Mouse (Mus musculus): ENCODE results near the gene Olfr957.

Gene Olfr957

DNA sequence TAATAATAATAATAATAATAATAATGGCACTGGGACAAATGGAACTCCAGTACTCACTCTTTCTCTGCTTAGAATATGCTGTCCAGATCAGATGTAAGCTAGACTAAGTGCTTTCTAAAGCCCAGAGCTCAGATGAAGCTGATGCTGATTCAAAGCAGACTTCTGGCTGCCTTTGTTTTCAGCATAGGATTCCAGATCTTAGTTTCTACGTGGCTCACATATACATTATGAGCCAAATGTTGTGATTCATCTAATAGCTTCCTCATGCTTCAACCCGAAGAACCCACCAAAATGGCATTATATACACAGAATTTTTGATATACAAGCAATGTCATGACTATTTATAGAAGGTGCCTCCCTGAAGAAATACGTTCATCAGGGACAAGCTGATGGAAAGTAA lies at the start of gene Olfr957:
Gene Olfr957, minus strand, starts transcription at position 279 of the 400 bp plus-strand sequence.
- DNase-seq = no peak

DNA sequence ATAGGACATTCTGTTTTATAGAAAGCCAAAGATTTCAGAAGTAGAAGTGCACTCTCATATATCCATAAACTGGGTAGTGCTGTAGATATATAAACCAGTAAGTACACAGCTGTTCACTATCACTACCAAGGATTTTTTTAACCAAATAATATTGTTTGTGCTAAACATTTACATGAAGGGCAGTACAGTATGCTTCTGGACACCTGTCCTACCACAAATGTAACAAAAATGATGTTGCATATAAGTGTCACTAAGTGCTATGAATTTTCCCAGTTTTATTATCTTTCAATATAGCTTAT lies 42.7 kb upstream of the Olfr957 start:
- no peak for DNase-seq

DNA sequence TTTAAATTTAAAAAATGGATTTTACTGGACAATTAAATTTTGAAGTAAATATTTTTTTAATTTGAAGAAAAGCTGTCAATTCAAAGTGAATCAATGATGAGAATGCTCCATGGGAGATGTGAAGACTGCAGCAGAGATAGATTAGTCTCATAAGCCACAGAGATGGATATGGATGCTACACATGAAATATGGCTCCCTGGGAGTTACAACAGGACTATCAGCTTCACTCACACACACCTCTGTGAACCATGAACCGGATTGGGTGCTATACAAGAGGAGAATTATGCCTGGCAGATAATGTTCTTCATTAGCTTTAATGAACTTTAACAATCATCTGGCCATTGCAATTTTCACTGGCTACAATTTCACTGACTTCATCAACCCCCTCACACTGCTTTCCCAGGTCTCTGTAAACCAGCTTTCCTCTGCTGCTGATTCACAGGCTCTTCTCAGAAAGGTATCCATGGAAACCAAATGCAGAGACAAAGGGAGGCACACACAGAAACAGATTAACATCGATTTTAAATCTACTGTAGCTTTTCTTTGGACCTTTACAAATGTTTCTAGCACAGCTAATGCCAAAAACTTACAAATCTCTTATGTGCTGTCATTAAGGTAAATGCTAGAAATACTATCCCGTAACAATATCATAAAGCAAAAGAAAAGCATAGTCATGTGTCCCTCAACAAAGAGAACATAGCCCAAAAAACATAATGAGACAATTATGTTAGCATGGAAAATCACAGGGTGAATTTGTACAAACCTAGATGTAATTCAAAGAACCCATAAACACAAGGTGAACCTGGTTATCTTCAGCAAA lies 42.1 kb upstream of the Olfr957 start:
- DNase-seq = no peak

DNA sequence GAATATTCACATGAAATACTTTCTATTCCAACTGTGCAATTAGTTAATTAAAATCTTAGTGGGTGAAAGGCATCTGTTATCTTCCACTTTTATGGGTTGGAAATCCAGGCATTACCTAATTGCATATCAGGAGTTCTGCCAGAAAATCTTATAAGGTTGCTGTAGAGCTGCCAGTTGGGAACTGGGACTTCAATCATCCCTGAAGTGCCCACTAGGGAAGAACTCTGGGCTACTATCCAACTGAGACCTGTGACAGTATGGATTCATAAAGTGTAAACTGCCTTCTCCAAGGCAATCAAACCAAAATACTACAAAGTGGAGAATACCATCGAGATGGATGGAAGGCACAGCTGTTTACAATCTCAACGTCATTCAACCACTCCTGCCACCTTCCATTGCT lies 38.3 kb upstream of the Olfr957 start, which contains the start of gene Olfr958:
Gene Olfr958, minus strand, starts transcription at position 109 of the 400 bp plus-strand sequence.
- DNase-seq = no peak

DNA sequence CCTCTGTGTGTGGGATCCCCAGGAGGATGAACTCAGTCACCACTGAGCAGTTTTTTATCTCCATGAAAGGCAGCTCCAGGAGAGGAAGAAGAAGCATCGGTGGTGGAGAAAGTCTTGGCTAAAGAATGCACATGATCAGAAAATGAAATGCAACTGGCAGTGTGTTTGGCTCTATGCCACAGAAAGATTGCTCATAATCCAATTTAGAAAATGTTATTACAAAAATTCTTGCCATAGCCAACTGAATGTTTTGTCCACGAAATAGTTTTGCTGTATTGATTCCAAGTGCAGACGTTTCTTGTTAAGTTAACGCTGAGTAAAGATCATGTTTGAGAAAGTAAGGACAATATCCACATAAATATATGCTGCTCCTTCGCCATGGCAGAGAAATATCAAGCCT lies 35.2 kb upstream of the Olfr957 start:
- DNase-seq = no peak

DNA sequence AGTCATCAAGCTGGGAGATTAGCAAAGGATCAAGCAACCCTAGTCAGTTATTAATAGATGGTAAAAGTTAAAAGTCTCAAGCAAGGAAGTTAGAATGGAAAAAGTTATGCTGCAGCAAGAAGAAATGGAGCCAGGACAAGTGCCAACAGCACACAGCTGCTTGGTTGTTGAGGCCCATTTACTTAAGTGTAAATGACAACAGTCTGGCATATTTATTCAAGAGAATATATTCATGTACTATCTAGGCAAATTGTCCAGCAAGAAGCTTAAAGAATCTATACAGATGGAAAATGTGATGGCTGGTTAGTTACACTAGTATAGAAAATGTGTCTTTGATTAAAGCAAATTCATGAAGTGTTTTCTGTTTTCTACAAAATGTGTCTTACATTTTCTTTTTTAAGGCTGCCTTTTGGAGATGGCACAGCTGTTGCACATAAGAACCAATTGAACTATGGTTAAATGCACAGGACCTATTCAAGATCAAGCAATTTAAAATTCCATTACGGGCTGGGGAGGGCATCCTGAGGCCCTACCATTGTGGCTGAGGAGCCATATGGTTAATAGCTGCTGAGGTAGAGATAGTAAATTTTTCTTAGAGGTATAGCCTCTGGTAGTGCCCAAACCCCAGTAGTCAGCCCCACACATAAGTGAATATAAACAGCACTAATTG lies 8.1 kb upstream of the Olfr957 start:
- DNase-seq = no peak

DNA sequence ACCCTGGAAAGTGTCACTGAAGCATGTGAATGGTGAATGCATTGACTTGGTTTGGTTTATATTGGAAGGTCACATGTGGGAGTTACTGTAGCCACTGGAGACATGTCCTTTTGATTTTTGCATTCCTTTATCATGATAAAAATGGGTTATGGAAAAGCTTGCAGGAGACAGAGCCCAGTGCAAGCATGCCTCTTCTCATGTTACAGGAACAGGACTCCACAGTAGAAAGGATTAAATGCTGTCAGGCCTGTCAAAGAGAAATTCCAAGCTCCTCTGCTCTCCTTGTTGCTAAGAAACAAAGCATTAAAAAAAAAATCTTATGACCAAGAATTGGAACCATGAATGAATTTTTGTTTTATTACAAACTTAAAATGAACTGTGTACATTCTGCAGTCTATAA lies 3.0 kb upstream of the Olfr957 start:
- DNase-seq = no peak

DNA sequence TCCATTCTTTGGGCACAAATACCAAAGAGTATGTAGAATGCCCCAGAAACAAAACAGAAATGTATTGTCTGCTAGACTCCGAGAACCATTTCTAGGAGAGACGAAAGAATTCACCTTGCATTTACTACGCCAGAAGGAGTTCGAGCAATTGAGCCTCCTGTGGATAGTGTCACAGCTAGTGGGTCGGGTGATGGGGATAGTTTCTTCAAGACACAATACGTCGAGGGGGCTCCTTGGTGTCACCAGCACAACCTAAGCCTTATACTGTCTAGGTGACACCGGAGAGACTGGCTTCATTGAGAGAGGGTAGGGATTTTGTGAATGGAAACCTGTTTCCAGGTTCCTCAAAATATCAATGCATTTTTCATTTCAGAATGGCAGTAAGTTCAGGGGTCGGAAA lies 6.2 kb downstream of the Olfr957 start:
- DNase-seq = no peak

DNA sequence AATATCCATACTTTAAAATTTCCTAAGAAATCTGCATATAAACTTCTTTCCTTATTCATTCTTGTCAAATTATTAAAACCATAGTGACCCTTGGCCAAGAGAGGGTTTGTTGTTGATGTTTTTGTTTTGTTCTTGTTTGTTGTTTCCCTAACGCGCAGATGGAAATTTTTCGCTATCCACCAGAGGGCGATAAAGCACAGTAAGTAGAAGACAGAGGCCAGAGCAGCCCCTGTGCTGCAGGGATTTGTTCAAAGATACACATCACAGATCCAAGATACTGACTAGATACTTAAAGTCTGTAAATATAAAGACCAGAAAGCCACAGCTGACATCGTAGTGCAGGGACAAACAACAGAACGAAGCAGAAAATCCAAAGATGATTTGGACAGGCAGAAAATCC lies 6.6 kb downstream of the Olfr957 start:
- DNase-seq = no peak

DNA sequence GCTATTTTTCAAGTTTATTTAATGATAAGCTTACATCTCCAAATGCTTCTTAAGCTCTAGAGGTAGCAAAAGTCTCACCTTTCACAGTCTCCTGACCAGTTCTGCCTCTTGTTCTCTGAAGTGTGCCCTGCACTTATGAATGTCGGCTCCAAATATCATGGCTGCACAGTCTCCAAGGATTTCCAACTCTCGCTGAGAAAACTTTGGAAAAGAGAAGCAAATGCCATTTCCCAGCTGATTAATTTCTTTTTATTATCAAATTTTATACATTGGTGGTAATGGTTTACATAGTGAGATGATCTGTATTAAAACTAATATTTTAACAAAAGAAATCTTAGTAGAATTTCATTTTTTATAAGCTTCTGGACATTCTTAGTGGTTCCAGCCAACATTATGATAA lies 21.7 kb downstream of the Olfr957 start, which contains the start of gene Olfr44:
Gene Olfr44, minus strand, starts transcription at position 101 of the 400 bp plus-strand sequence.
- DNase-seq = no peak

DNA sequence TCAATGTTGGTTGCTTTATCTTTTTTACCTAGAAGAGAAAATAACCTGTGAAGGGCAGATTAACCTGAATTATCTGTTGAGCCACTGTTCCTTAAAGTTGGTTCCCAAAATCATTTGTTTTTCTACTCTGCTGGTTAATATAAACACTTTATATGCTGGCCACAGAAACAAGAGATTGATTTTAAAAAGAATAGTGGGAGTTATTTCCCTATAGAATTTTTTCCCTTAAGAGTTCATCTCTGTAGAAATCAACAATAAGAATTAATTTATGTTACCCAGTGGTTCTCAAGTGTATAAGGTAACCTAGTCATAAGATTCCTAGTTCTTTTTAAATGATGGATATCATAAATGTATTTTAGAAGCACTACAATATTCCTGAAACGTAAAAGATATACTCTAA lies 43.8 kb downstream of the Olfr957 start, which contains the start of gene Olfr955:
Gene Olfr955, minus strand, starts transcription at position 101 of the 400 bp plus-strand sequence.
- no peak for DNase-seq
